Mouse (Mus musculus) brain, adult 2 months (tissue): ENCODE measurements around the gene Tk2.

Experiments used
- DNase-seq: peaks from one replicate; pipeline ENCODE4 v3.0.0; 2011; ENCODE audit warnings: low read depth, low spot score

Tk2 gene

DNA sequence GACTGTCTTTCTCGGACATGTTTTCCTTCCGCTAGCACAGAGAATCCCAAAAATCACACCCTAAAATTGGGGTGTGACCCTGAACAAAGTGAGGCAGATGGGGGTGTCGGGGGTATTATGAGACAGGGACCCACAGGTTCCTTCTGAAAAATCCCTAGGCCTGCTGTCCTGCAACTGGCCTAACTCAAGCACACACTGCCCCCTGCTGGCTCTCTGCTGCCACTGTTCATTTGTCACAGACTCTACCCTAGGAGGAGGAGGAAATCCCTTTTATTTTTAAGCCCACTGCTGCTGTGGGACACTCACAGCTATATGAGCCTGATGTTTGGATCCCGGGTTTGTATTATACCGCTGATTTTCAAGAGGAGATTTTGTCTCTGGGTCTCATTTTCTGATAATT lies 28.6 kb downstream of the Tk2 start:
- peak; percentile 85 for DNase-seq

DNA sequence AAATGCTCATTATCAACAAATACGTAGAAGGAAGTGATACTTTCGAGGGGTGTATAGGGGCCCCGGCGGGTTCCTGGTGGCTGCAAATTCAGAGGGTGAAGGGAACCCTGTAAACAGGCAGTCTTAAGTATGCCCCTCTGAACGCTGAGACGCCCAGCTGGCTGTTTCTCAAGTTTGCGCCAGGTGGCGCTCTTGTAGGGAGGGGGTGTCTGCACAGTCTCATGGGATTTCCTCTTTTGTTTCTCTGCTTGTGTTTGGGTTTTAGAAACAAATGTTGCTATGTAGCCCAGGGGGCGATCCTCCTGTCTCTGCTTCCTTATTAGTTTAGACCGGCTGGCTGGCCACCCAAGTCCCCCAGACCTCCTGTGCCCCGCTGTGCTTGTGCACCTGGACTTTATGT lies 29.3 kb downstream of the Tk2 start:
- DNase-seq, result peak; percentile 67

DNA sequence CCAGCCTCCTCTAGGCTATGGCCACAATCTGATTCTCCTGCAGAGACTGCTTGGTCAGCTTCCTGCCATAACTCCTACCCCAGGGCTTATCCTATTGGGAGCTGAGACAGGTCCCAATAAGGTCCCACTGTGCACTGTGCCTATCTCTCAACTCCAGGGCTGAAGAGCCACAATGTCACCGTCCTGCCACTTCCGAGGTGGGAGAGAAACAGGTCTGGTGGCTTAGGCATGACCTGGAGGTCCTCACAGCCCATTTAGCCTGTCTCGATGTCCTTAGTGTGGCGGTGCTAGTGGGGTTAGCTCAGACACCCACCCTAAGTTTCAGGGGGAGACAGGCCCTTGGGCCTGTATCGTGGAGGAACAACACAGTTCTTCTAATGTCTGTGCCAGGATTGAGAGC lies 30.8 kb downstream of the Tk2 start:
- no peak for DNase-seq

DNA sequence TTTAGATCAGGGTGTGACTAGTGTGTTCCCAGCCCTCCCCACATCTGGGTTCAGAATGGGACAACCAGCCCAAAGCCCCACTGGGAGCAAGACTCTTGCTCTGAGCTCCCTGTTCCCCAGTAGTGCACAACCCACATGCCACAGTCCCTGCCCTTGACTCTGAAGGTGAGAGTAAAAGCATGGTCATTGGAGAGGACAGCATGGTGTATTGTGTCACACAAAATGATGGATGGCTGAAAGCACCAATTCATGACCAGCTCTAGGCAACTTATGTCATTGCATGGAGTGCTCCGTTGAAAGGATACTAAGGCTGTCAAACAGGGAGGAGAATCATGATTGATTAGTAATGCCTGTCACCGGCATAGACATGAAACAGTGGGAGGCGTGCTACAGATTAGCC lies 43.1 kb downstream of the Tk2 start:
- no peak for DNase-seq

DNA sequence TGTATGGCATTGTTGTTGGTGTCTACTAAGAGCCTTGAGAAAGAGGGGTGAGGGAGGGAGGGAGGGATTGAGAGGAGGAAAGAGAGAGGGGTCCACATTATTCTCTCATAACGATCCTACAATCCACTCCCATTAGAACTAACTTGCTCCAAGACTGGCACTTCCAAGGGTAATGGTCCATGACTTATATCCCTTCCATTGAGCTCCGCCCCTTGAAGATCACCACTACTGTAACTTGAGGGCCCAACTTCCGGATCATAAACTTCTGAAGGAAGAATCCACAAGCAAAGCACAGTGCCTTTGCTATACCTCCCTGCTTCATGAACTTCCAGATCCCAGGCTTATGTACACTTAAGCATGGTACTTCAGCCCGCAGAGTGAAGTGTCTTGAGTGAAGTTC lies 46.0 kb downstream of the Tk2 start:
- DNase-seq, result no peak

DNA sequence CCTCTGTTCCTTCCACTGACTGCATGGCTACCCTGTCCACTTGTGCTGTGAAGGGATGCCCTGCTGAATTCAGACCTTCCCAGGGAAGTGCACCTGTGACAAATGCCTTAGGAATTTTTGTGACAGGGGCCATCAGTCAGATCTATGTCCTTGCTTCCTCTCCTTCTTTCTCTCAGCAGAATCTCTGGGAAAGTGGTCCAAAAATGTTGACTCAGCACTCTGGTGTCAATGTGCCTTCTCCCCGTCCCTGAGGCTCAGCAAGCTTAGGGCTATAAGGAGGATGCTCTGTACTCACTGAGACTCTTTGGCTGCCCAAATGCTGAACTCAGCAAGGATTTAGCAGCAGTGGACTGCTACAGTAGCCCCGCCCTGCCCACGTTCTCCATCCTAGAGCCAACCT lies 46.7 kb downstream of the Tk2 start:
- peak; percentile 9 for DNase-seq

DNA sequence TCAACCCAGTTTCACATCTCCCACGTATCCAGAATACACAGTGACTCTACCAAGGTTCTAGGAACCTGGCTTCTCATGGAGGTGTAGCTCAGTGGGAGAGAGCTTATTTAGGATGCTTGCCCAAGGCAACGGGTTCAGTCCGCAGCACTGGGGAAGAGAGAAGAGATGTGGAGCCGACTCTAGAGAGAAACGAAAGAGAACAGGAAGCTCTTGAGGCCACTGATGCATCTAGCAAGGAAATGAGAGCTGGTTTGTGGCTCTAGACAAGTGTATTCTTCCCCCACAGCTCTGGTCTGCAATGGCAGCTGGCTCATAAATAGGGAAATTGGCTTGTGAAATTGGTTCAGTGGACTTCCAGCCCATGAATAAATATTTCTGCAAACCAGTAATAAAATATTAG lies 48.6 kb downstream of the Tk2 start:
- no peak for DNase-seq

DNA sequence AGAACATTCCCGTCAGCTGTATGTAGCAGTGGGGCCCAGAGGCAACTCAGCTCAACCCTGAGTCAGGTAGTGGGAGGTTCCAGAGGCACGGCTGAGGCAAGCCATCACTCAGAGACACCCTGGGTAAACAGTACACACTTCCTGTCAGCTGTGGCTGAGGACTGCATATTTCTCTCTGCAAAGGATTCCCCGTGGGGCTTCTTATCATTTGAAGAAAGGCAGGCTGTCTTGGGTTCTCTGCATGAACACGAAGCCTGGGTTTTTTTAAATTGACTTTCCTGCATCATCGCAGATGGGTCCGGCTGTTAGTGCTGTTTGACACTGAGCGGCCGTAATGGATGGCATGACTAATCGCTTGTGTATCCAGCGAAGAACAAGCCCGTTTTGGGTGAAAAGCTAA lies 56.9 kb downstream of the Tk2 start:
- DNase-seq, result peak; percentile 30

DNA sequence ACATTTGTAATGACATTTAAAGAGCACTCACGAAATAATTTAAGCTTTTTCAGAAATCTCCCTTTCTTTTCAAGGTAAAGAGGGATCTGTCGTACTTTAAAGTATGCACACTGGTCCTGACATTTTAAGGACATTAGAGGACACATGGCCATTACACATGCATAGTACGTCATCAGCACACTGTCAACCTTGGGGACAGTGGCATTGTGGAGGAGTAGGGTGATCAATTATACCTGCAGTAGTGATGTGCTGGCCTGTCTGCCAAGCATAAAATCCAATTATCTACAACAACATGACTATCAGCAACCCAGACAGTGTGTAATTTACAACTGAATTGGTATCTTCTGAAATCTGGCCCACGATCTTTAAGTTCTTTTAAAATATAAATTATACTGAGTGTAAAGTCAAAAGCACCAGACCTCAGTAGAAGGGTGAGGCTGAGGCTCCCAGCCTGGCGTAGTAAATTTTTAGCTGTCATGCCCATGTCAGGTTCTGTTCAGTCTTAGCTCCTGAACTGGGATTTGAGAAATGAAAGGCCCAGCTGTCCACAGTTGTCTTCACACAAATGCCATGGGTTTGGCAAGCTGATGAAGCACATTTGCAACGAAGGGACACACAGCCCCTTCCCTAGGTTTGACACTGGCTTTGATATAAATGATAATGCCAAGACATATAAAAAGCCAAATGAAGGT lies 57.4 kb downstream of the Tk2 start:
- no peak for DNase-seq

DNA sequence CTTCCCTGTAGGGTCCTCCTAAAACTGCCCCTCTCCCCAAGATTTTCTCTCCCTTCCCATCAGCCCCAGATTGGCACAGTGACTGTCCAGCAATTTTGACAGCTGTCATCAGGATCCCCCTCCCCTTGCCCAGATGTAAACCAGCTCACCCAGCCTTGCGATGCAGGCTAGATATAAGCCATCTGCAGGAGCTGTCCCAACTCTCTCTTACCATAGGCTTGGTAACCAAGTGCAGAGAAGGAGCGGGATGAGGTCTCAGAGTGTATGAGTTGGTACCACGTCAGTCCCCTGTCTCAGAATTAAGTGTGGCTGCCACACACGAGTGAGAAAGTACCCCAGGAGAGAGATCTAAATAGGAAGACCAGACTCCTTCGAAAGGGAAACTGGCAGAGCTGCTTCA lies 59.9 kb downstream of the Tk2 start:
- no peak for DNase-seq

DNA sequence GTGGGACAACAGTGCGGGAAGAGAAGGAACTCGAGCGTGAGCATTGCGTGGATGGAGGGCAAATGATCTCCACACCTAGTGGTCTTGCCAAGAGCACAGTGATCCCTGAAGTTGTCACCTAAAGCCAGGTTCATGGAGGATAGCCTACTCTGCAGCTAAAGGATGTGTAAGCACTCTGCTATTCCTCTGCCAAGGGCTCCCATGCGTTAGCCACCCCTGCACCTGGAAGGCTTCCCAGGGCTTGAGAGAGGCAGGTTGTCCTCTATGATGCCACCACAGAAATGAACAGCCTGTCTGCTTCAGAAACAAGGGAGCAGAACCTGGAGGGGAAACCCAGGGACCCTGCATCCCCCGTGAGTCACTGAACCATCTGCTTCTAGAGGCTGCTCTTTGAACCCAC lies 60.7 kb downstream of the Tk2 start:
- peak; percentile 55 for DNase-seq

DNA sequence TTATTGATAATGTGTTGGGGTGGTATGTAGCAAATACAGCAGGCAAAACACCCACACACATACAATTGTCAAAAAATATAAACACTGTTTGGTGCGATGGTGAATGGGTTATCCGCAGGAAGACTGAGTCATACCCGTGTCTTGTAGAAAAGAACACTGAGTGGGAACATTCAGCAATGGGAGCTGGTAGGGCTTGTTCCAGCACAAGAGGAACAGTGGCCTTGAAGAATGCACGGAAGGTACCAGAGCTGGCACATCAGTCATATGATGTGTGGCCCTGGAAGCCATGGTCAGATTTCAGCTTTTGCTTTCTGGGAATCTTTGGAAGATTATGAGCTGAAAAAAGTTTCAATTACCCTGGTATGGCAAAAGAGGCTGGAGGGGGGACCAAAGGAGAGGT lies 61.5 kb downstream of the Tk2 start:
- DNase-seq, result peak; percentile 28

DNA sequence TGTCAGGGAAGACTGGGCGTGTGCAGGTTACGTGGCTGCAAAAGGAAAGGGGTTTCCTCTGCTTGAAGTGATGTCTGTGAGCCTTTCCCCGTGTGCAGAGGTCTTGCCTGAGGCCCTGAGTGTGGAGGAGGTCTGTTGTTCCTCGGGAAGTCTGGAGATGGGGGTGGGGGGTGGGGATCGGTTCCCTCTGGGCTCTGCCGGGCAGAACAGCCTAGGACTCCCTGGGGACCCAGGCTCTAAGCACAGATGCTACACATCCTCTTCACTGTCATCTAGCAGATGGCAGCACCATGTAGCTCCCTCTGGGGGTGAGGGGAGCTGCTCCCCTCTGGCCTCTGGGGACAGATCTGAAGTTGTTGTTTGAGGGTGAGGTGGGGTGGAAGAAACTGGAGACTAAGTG lies 63.5 kb downstream of the Tk2 start:
- DNase-seq, result no peak

DNA sequence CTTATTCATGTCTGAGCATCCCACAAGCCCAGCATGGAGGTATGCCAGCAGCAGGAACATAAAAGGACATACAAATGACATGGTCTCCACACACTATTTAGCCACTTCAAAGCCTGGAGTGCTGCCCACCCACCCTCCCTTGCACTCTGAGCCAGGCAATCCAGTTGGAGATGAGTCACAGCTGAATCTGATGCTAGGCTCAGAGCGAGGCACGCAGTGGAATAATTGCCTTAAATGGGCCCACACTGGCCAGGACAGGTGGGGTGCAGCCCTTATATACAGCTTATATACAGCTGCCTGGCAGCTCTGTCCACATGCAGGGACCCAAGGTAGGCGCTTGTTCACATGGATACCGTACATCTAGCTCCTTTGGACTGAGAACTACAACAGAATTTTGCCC lies 71.3 kb downstream of the Tk2 start:
- peak; percentile 75 for DNase-seq
